Mouse (Mus musculus) bone marrow macrophage, adult 2 months (primary cell): ENCODE measurements at regions not wholly inside any gene's neighbourhood (a gene's known extent, or its start where the extent isn't known, plus 50 kb on each side); places are given as distances from the start of the nearest gene placed in this dataset.

Experiments
- H3K27ac ChIP-seq: 2 replicates; pipeline ENCODE4 v1.5.1; 2012; ENCODE audit warnings: low read depth, low read length; ENCODE audit not compliant: insufficient read depth
- H3K4me1 ChIP-seq: 2 replicates; pipeline ENCODE4 v1.6.1; 2012; ENCODE audit warnings: low read length; ENCODE audit not compliant: control insufficient read depth, insufficient read depth
- H3K4me3 ChIP-seq: 2 replicates; pipeline ENCODE4 v1.5.1; 2012; ENCODE audit warnings: mild to moderate bottlenecking, low read length, moderate library complexity; ENCODE audit not compliant: insufficient read depth
- CTCF ChIP-seq: IDR thresholded peaks from 2 replicates; pipeline ENCODE4 v1.5.1; 2012; ENCODE audit warnings: low read depth, mild to moderate bottlenecking, low read length, moderate library complexity
- POLR2A ChIP-seq: IDR thresholded peaks from 2 replicates; pipeline ENCODE4 v1.6.1; 2012; ENCODE audit warnings: mild to moderate bottlenecking, low read depth, low read length, borderline replicate concordance

DNA sequence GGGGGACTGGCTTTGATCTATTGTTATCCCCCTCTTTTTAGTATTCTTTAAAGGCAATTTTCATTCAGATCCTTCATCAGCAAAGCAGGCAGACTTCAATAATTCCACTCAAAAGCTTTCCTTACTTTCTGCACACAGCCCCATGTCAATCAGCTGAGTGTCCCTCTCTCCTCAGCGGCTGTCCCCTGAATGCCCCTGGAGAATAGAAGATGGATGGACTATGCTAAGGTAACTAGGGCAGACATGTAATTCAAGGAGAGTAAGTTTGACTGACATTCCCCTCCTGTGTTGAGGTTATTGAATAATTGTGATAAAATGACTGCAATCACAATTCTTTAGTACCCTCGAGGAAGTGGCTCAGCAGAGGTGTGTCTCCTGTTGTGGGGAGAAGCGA, 220.1 kb downstream of the Fam84b start:
- Histone ChIP-seq H3K4me3 (no peak overlapping the region), H3K4me1 (peaks cover 15% of the 10 kb centered on the region), H3K27ac (no peak overlapping the region)
- TF ChIP-seq CTCF = no peak
- TF ChIP-seq POLR2A = no peak

DNA sequence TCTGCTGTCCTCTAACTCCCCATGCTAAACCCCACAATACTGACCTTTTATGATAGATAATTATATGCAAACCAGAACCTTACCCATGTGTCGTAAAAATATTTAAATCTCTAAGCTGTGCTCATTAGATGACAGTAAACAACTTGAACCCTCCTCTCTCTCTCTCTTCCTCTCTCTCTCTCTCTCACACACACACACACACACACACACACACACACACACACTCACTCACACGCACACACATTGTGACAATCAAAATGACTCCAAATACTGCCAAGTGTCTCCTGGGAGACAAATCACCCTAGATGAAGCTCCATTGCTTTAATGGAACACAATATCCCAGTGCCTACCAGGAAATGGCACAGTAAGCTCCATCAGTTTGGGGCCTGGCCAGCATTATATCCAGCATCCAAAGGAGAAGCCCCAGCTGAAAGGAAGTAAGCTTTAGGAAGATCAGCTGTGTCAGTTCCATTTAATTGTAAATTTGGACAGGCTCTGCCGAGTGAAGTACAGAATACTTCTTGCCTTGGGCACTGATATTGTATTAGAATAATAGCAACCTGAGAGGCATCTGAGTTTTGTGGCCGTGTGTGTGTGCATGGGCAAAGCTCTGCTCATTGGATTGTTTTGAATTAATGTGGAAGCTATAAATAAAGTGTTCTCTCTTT, 220.7 kb downstream of the Fam84b start:
- Histone ChIP-seq H3K4me1 (peaks cover 20% of the 10 kb centered on the region), H3K27ac (no peak overlapping the region), H3K4me3 (no peak overlapping the region)
- no peak for TF ChIP-seq CTCF
- TF ChIP-seq POLR2A = no peak

DNA sequence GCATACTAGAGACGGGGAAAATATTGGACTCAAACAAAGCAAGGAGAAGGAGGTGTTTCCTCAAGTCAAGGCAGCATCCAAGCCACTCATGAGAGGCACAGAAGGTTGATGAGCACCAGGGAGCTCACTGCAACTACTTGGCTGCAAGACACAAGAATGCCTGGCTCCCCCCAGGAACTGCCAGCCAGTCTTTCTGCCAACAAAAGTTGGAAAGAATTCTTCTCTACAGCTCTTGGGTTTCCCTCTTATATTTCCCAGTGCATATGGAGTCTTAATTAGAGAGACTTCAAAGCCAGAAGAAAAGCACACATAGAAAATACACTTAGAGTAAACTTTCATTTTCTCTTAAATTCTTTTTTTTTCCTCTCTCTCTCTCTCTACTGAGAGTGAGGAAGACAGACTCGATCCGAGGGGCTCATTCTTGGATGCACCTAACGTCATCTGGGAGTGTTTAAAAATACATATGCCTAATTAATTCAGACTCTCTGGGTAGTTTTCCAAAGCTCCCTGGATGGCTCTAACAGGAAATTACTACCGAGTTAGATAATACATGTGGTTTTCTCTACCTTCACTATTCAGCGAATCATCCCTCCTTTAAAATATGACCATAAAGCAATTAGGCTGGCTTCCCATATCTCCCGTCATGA, 222.7 kb downstream of the Fam84b start:
- Histone ChIP-seq H3K4me1 (peaks cover 20% of the 10 kb centered on the region), H3K4me3 (no peak overlapping the region), H3K27ac (no peak overlapping the region)
- no peak for TF ChIP-seq POLR2A
- TF ChIP-seq CTCF = no peak

DNA sequence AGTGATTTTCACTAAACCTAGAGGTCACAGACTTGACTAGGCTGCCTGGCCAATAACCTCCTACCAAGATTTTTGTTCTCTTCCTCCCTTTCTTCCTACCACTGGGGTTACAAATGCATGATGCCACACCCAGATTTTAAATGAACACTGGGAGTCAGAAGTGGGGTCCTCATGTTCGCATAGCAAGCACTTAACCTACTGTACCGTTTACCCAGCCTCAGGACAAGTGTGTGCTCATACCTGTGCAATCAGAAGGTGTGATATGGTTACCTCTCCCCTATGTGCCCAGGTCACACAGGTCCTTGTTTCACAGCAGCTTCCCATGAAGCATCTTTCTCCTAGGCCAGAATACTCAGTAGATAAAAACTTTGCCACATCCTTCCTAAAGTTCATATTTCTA, 234.8 kb downstream of the Fam84b start:
- no peak overlapping the region for H3K4me3 ChIP-seq
- H3K27ac ChIP-seq = no peak overlapping the region
- no peak for TF ChIP-seq POLR2A
- TF ChIP-seq CTCF = no peak
- H3K4me1 ChIP-seq = peaks cover 23% of the 10 kb centered on the region

DNA sequence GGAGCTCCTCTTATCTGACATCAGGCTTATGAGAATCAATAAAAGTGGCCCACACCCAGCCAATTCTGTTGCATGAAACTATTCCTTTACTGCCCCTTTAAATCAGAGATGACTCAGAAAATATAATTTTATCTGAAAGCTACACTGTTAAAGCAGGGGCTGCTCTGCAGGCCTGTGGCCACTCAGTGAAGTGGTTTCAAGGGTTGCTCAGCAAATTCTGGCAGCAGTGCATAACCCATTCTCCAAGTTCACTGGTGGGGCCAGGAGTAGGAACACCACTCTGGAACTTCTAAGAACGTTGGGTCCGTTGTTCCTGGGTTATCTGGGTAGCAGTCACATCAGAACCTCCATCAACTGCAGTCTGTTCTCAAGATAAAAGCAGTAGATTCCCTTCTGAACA, 236.2 kb downstream of the Fam84b start:
- Histone ChIP-seq H3K27ac (no peak overlapping the region), H3K4me3 (no peak overlapping the region), H3K4me1 (peaks cover 23% of the 10 kb centered on the region)
- TF ChIP-seq POLR2A (no peak), CTCF (no peak)

DNA sequence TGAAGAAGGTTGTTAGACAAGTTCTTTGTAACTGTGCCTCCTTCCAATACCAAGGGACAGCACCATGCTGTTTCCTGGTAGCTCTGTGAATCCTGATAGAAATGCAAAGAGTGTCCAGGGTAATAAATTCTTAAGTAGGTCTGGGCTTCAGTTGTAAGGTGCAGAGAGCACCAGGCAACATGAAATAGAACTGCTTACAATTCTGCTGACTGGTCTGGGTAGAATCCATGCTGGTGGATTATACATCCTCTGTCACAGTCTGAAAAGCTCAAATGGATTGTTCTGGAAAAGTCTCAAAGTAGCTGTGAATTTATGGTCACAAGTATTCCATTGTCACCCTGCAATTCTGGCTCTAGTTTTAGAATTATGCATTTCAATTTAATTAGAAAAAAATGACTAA, 251.7 kb downstream of the Fam84b start:
- TF ChIP-seq POLR2A (no peak), CTCF (no peak)

DNA sequence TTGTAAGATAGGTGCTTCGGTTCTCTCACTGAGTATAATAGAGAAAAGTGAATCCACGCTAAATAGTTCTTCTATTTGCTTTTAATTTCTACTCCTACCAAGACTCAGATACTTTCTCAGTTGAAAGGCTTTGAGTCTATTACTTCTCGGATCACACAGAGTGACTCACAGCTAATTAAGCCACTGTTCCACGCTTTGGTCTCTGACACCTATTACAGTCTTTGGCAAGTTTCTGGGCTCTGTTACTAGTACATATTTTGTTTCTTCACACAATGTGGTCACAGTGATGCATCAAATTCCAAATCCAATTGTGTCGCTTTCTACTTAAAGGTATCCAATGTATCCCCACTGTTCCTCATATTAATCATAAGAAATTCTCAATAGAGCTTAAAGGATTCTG, 276.5 kb downstream of the Fam84b start:
- TF ChIP-seq CTCF (no peak), POLR2A (no peak)
- Histone ChIP-seq H3K4me3 (no peak overlapping the region), H3K4me1 (no peaks in the 10 kb centered on the region), H3K27ac (no peak overlapping the region)

More for the DNA sequence above, 251.7 kb downstream of the Fam84b start:
- no peaks in the 10 kb centered on the region for H3K4me1 ChIP-seq
- no peak overlapping the region for H3K27ac ChIP-seq
- no peak overlapping the region for H3K4me3 ChIP-seq

DNA sequence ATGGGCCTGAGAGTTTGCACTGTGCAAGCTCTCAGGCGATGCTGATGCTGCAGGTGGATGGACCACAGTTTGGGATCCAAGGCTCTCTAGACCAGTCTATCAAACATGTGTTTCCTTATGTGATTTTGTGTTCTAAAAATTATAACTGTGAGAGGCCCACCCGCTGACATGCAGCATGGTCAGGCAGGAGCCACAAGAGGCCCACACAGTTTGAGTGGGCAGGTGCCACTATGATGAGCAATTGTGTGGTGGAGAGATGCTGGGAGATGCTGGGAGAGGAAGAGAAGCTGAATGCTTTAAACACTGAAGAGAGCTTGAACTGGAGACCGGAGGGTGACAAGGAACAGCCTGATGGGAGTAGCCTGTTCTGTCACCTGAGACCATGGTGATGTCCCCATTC, 287.3 kb downstream of the Fam84b start:
- H3K4me1 ChIP-seq = no peaks in the 10 kb centered on the region
- no peak overlapping the region for H3K4me3 ChIP-seq
- TF ChIP-seq CTCF = no peak
- TF ChIP-seq POLR2A = no peak
- H3K27ac ChIP-seq = no peak overlapping the region

DNA sequence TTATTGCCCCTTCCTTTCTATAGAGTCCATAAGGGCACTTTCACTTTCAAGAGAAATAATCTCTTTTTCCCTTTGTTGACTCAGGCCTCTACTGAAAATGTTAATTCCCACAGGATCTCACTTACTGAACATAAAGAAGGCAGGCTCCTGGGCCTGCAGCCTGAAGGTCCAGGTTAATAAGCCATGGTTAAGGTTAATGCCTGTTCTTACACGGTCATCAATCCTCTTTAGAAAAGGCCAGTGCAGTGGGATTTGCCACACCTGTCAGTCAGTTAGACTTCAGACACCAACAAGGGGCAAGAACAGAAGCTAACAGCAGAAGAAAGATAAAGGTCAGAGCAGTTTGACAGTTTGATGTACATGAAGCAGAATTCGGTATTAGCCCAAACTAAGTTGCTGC, 288.6 kb downstream of the Fam84b start:
- TF ChIP-seq POLR2A (no peak), CTCF (no peak)
- Histone ChIP-seq H3K4me3 (no peak overlapping the region), H3K4me1 (no peaks in the 10 kb centered on the region), H3K27ac (no peak overlapping the region)

DNA sequence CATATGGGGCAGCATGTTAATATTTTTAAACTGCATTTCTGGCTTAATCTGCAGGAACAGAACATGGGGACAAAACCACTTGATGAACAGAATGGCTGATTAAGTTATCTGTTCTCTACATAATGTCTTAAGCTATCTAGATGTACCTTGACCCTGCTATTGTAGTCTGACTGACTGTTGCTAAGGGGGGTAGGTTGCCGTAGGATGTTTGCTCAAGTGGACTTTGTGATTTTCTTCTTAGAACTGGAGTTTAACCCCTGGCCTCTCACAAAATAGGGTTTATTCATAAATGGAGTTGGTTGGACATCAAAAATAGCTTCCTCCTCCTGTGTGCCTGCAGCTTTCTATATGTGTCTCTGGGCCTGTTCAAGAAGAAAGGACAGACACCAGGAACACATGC, 292.9 kb downstream of the Fam84b start:
- no peak for TF ChIP-seq CTCF
- no peak for TF ChIP-seq POLR2A
- Histone ChIP-seq H3K4me1 (no peaks in the 10 kb centered on the region), H3K4me3 (no peak overlapping the region), H3K27ac (no peak overlapping the region)

DNA sequence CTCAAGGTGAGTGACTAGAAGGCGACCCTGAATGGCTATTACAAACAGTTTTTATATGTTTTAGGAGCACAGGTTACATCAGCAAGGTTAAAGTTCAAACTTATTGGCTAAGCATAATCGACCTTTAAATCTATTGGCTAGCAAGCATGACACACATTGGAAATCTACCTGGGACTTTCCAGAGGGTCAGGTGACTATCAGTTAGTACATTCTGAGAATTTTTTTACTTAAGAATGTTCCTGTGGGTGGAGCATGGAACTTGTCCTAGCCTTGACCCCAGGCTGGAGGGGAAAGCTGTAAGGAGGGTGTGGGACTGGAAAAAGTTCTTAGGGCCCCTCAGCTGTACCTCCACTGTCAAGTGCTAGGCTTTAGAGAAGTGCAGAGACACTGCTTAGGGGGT, 297.9 kb downstream of the Fam84b start:
- TF ChIP-seq CTCF = no peak
- TF ChIP-seq POLR2A = no peak

More for the DNA sequence above, 297.9 kb downstream of the Fam84b start:
- no peaks in the 10 kb centered on the region for H3K4me1 ChIP-seq
- H3K27ac ChIP-seq = no peak overlapping the region
- no peak overlapping the region for H3K4me3 ChIP-seq
